Mouse (Mus musculus) lung, postnatal 25 days (tissue): ENCODE data around the gene Lysmd3.

Source experiments
- DNase-seq: peaks from one replicate; pipeline ENCODE4 v3.0.0; 2022; ENCODE audit warnings: low spot score

Lysmd3 gene

DNA sequence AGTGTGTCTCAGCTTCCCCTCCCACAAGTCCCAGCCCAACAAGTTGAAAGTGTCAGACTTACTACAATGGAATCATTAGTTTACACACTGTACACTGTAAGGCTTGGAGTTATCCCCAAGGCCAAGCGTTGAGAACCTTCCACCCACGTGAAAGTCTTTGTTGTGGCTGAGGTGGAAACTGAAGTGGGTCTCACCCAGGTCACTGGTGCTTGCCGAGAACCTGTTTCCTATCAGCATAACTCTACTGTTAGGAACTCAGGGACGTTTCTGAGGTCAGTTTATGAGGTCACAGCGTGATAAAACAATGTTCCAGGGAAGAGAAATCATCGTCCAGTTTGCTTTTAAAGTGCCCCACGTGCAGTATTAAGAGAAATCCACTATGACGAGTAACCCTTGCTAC lies 17.9 kb downstream of the Lysmd3 start:
- no peak for DNase-seq

DNA sequence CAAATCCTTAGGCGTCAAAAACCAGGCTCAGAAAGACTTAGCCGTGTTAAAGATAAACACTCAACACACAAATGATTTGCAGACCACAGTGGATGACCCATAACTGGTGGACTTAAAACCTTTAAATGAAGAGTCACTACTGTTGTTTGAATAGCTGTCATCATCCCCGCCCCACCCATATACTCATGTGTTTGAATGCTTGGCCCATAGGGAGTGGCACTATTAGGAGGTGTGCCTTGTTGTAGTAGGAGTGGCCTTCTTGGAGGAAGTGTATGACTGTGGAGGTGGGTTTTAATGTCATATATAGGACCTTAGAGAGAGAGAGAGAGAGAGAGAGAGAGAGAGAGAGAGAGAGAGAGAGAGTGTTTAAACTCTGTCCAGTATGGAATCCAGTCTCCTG lies 25.6 kb downstream of the Lysmd3 start:
- DNase-seq = no peak

DNA sequence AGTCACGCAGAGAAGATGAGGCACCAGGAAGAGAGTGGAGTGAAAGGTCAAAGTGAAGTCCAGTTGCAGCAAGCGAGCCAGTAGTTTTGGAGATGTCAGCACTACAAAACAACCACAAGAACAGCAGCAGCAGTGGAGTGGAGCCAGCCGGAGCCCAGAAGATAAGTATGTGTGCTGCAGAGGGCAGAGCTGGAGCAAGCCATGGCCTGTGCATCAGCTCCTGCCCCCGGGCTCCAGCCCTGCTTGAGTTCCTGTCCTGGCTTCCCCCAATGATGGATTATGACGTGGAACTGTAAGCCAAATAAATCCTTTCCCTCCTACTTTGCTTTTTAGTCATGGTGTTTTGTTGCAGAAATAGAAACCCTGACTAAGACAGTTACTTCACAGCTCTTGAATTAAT lies 26.8 kb downstream of the Lysmd3 start:
- no peak for DNase-seq

DNA sequence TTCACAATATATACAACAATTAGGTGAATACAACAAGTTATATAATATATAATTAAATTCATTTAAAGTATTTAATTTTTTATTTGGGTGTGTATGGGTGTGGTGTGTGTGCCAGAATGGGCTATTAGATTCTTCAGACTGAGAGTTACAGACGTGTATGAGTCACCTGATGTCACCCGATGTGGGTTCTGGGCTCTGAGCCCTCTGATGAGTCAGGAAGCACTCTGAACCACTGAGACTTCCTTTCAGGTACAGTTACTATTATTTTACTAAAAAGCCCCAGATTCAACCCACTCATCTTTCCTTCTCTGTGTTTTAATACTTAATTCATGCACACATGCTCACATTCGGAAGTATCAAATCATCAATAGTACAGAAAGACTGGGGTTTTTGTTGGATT lies 27.4 kb downstream of the Lysmd3 start:
- no peak for DNase-seq

DNA sequence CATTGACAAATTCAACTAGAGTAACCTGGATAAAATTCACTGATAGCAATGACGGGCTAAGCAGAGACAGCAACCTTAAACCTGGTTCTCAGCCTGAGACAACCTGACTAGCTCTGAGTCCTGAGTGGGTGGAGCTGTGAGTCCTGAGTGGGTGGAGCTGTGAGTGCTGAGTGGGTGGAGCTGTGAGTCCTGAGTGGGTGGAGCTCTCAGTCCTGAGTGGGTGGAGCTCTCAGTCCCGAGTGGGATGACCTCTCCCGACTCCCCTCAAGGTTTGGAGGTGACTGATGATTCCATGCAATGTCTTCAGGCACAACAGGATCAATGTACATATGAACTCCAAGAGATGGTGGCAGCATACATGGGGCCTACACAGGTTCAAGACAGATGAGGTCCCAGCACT lies 32.1 kb downstream of the Lysmd3 start:
- no peak for DNase-seq

DNA sequence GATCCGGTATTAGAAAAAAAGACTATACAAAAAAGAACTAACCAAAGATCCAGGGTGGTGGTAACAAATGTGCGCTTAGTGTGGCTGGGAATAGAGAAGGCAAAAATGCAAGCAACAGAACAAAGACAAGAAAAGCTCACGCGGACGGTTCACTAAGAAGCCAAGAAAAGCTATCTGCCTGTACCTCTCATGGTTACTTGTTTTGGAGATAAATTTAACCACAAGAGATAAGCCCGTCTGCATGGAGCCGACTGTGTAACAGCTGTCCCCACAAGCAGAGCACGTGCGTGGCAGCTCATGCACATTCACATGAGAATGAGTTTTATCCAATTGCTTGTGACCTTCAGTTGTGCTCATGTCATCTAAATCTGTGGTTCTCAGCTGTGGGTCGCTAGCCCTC lies 33.0 kb downstream of the Lysmd3 start:
- no peak for DNase-seq

DNA sequence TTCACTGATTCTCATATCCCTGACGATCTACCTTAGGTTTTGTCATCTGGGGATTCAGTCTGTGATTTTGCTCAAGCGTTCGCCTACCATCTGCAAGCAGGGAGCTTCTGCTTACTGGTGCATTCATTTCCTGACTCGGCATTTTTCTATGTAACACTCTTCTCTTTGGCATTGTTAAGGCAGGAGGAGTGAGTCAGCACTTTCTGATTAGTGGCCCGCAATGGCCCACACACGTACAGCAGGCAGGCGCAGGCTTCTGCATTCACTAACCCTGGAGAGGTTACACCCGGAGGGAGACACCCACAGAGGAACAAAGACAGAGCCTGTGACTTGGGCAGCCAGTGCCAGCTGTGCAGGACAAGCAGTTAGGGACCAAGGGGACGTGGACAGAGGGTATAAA lies 34.1 kb downstream of the Lysmd3 start:
- no peak for DNase-seq

DNA sequence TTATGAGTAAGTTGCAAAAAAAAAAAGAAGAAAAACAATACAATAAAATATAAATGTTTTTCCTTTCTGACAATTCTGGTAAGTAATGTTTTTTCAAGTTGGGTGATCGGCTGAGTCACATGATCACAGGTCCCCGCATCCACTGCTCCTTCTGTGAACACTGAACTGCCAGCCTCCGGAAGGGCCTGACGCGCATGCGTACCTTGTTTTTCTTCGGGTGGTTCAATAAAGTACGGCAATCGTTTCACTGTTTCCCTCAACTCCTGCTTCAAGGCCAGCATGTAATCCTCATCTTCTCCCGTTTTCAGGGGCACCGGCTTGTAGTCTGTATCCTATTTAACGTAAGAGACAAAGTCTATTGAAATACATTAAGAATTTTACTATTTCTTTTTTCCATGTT lies 37.0 kb downstream of the Lysmd3 start:
- no peak for DNase-seq

DNA sequence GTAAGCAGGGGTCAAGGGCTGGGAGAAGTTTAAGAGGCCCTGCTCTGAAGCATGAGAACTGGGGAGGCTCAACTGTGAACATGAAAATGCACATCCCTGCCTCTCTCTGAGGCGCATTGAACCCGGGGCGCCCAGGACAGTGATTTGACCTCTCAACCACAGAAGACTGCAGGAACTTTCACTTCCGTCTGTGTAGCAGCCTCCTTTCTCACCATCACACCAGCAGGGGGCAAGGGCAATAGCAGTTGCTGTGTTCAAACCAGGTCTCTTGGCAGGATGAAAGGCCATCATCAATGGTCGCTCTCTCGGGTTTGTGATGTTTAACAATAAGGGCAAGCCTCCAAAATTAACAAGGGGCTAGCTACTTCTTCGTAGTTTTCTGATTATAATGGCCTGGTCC lies 45.7 kb downstream of the Lysmd3 start:
- no peak for DNase-seq

DNA sequence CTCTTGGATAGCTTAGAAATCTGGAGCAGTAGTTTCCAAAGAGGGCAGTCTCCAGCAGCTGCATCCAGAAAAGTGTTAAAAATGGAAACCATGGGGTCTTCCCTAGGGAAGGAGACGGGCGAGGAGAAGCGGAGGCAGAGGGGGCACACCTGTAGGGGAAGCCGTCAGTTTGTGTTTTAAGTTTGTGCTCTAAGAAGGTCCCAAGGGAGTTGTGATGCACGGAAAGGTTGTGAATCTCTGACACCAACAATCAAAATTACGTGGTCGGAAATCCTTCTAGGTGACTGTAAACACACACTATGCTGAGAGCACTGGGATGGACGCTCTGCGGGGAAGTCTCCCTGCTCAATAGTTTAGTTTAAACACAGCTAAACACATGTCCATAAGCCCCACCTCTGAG lies 46.2 kb downstream of the Lysmd3 start:
- no peak for DNase-seq

DNA sequence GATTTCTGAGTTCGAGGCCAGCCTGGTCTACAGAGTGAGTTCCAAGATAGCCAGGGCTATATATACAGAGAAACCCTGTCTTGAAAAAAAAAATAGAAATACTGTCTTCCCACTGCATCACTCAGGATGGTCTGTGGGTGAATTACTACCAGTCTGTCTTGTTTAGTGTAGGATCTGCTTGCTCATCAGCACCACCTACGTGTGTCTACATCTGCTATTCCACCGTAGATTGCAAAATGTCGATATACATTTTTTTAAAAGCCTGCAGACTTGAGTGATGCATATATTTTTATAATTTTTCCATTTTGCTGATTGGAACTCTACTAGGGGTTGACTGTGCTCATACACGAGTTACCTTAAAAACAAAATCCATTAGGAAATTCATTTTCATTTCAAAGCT lies 48.8 kb downstream of the Lysmd3 start:
- DNase-seq = no peak

DNA sequence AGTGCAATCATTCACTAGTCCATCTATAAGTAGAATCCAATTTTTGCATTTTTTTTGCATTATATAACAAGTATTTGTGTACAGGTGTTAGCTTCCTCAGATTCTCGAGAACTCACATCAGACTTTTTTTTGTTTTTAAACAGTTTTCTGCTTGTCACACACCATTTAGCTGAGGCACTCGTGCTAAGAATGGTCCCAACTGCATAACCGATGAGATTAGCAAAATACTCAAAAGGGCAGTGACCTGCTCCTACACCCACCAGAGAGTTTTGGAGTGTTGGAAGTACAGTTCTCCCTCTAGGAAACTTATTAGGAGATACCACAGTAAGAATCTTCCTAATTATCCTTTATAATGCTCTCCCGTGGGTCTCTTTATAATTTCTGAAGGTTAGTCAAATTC lies 52.3 kb downstream of the Lysmd3 start:
- DNase-seq = no peak

DNA sequence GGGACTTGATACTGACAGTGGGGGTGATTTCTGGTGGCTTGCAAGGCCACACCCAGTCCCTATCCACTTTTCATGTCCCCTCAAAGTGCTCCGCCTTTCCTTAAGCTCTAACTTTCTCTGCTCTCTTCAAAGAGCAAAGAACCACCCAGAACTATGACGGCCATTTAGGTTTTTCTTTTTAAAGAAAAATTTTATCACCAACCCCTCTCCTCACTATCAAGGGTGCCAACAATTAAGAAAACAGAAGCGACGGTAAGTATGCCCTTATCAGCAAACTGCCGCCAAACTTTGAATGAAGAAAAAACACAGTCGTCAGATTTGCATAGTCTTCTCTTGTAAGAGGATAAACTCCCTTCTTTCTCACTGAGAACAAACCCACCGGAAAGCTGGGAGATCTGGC lies 52.8 kb downstream of the Lysmd3 start:
- DNase-seq = no peak

DNA sequence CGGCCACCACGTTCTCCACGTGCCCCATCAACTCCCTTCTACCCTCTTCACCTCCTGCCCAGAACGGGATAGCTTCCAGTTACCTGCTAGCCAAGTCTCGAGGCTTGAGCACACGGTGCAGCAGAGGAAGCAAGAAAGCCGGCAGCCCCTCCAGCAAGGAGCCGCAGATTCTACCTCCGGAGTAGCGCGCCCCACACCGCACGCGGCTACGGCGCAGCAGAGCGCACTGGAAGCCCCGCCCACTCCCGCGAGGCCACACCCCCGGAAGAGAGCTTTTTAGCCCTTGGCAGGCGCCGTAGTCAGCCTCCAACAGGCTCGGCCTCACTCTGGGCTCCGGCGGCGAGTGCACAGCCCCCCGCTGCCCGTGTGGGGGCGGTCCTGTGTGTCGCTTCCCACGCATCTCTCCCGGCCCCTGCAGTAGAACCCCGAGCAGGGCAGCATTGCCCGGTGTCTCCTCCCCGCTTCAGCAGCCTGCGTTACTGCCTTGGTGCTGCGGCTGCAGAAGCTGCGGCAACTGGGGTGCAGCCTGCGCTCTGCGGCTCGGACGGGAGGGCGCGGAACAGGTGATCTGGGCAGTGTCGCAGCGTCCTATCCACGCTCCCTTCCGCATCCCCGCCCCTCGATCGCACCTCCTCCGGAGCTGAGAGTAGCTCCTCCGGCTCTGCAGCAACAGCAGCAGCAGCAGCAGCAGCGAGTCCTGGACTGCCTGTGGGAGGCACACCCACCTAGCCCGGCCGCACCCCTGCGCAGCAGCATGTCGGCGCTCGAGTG lies 53.5 kb downstream of the Lysmd3 start, which contains the start of the genes Polr3g and Mblac2:
Gene Polr3g (minus strand): TSS at position 239 of the 771 bp plus-strand sequence.
Gene Mblac2 (plus strand): TSS at position 567 of the 771 bp plus-strand sequence.
- DNase-seq = peak; percentile 95

DNA sequence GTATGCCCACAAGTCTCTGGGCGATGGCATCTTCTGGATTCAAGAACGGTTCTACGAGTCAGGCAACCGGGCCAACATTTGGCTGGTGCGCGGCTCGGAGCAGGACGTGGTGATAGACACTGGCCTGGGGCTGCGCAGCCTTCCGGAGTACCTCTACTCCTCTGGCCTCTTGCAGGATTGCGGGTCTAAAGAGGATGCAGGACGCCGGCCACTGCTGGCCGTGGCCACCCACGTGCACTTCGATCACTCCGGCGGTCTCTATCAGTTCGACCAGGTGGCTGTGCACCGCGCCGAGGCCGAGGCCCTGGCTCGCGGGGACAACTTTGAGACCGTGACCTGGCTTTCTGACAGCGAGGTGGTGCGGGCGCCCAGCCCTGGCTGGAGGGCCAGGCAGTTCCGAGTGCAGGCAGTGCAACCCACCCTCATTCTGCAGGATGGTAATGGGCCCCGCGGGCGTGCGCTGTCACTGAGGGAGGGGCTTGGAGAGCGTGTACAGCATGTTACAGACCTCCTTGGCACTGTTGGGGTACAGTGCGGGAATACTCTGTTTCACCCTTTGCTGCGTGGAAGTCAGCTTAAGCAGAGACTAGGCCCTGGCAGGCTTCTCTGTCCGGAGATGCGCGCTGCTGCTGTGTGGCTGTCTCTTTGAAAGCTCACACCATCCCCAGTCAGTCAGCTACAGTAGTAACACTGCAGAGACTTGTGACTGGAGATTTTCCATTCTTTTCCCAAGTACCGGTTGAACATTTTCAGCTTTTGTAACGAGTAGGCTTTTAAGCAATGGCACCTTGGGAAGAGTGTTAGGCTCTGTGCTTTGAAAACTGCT lies 54.3 kb downstream of the Lysmd3 start:
- DNase-seq = no peak

DNA sequence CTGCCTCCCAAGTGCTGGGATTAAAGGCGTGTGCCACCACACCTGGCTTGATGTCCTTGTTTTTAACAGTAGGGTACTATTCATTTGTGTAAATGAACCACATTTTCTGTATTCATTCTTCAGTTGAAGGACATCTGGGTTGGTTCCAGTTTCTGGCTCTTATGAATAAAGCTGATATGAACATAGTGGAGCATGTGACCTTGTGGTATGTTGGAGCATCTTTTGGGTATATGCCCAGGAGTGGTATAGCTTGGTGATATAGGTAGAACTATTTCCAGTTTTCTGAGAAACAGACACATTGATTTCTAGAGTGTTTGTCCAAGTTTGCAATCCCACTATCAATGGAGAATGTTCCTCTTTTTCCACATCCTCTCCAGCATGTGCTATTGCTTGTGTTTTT lies 56.4 kb downstream of the Lysmd3 start:
- DNase-seq = no peak
